Mouse (Mus musculus): ENCODE data around the gene Zfp64.

GRCm38 (mm10) chr2:168879573-168879972 is 75.8 kb downstream of the Zfp64 start:
- TF ChIP-seq POLR2AphosphoS2 (IDR thresholded peaks at IDR 0.05; ENCODE audit: low read depth, low read length): no peak
- TF ChIP-seq KAT2A (IDR thresholded peaks at IDR 0.05; ENCODE audit: insufficient replicate concordance, low read length): no peak
- TF ChIP-seq CTCF (conservative IDR thresholded peaks at IDR 0.05 in 1 of 2, IDR thresholded peaks at IDR 0.05 in 1 of 2; ENCODE audit: low read depth in 2 of 2, low read length in 2 of 2): no peak; a peak in 1 of 4 replicates
- no peak for TF ChIP-seq MAX (IDR thresholded peaks at IDR 0.05; ENCODE audit: low read length)
- no peak for TF ChIP-seq NELFE (IDR thresholded peaks at IDR 0.05; ENCODE audit: low read depth, low read length)
- TF ChIP-seq UBTF (IDR thresholded peaks at IDR 0.05; ENCODE audit: low read depth, low read length): no peak
- TF ChIP-seq RAD21 (IDR thresholded peaks at IDR 0.05; ENCODE audit: low read depth, low read length): no peak
- no peak for TF ChIP-seq POLR2A (IDR thresholded peaks at IDR 0.05; ENCODE audit: low read depth, low read length)
- TF ChIP-seq TBP (conservative IDR thresholded peaks at IDR 0.05; ENCODE audit: low read depth, low read length): no peak
- no peak for TF ChIP-seq ZC3H11A (IDR thresholded peaks at IDR 0.05; ENCODE audit: low read depth, low read length)
- TF ChIP-seq RCOR1 (conservative IDR thresholded peaks at IDR 0.05; ENCODE audit: low read depth, low read length): no peak

All from CH12.LX (cell line).